Mouse (Mus musculus): ENCODE results near the gene Enox2. TPM values are rescaled to one million over a fixed set of nuclear protein-coding genes. Genes with fewer than 3 reads are reported as not detected.

Enox2 gene
- polyA plus RNA-seq, 1 experiment: 0.53 TPM

GRCm38 (mm10) chrX:49216422-49216821 lies 71.6 kb downstream of the Enox2 start:
- H3K27ac ChIP-seq (ENCODE audit: control insufficient read depth, insufficient read depth, low read depth, low read length): no peak overlapping the region
- TF ChIP-seq CTCF (IDR thresholded peaks at IDR 0.05; ENCODE audit: control insufficient read depth, insufficient read depth, insufficient replicate concordance, low read depth, low read length): no peak
- no peak for TF ChIP-seq POLR2A (IDR thresholded peaks at IDR 0.05; ENCODE audit: control insufficient read depth, low read depth, low read length)
- no peak overlapping the region for H3K4me3 ChIP-seq (ENCODE audit: control insufficient read depth, low read depth, low read length)
- no peaks in the 10 kb centered on the region for H3K4me1 ChIP-seq (ENCODE audit: control insufficient read depth, insufficient read depth, low read length)
- H3K27me3 ChIP-seq (ENCODE audit: control insufficient read depth, insufficient read depth, low read length): no peaks in the 10 kb centered on the region
- H3K36me3 ChIP-seq (ENCODE audit: control insufficient read depth, insufficient read depth, low read length): no peaks in the 10 kb centered on the region

DNA sequence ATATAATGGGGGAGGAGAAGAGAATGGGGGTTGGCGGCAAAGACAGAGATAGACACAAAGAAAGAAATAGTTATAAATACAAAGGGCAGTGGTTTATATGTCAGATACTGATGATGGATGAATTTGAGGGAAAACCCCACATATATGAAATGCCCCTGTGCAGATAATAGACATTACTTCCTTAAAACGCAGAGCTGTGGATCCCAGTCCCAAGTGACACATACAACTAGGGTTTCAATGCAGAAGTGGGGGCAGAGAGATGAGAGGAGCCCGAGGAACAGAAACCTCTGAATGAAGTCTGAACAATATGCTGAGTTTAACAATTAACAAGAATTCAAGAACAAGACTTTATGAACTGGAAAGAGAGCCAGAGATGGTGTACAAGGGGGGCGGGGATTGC lies 91.7 kb downstream of the Enox2 start:
- no peaks in the 10 kb centered on the region for H3K27me3 ChIP-seq (ENCODE audit: control insufficient read depth, insufficient read depth, low read length)
- no peak overlapping the region for H3K4me3 ChIP-seq (ENCODE audit: control insufficient read depth, low read depth, low read length)
- TF ChIP-seq CTCF (IDR thresholded peaks at IDR 0.05; ENCODE audit: control insufficient read depth, insufficient read depth, insufficient replicate concordance, low read depth, low read length) (no peak), POLR2A (IDR thresholded peaks at IDR 0.05; ENCODE audit: control insufficient read depth, low read depth, low read length) (no peak)
- H3K36me3 ChIP-seq (ENCODE audit: control insufficient read depth, insufficient read depth, low read length): no peaks in the 10 kb centered on the region
- H3K27ac ChIP-seq (ENCODE audit: control insufficient read depth, insufficient read depth, low read depth, low read length): no peak overlapping the region
- no peaks in the 10 kb centered on the region for H3K4me1 ChIP-seq (ENCODE audit: control insufficient read depth, insufficient read depth, low read length)

- TF ChIP-seq POLR2A (IDR thresholded peaks at IDR 0.05; ENCODE audit: control insufficient read depth, low read depth, low read length) (no peak), CTCF (IDR thresholded peaks at IDR 0.05; ENCODE audit: control insufficient read depth, insufficient read depth, insufficient replicate concordance, low read depth, low read length) (no peak)
- Histone ChIP-seq H3K27me3 (ENCODE audit: control insufficient read depth, insufficient read depth, low read length) (no peaks in the 10 kb centered on the region), H3K36me3 (ENCODE audit: control insufficient read depth, insufficient read depth, low read length) (no peaks in the 10 kb centered on the region), H3K4me3 (ENCODE audit: control insufficient read depth, low read depth, low read length) (no peak overlapping the region), H3K4me1 (ENCODE audit: control insufficient read depth, insufficient read depth, low read length) (no peaks in the 10 kb centered on the region), H3K27ac (ENCODE audit: control insufficient read depth, insufficient read depth, low read depth, low read length) (no peak overlapping the region)
Measured at GRCm38 (mm10) chrX:49181136-49181535, 106.9 kb downstream of the Enox2 start.

- Histone ChIP-seq H3K4me3 (ENCODE audit: control insufficient read depth, low read depth, low read length) (no peak overlapping the region), H3K4me1 (ENCODE audit: control insufficient read depth, insufficient read depth, low read length) (no peaks in the 10 kb centered on the region), H3K27me3 (ENCODE audit: control insufficient read depth, insufficient read depth, low read length) (no peaks in the 10 kb centered on the region), H3K36me3 (ENCODE audit: control insufficient read depth, insufficient read depth, low read length) (no peaks in the 10 kb centered on the region), H3K27ac (ENCODE audit: control insufficient read depth, insufficient read depth, low read depth, low read length) (no peak overlapping the region)
- TF ChIP-seq POLR2A (IDR thresholded peaks at IDR 0.05; ENCODE audit: control insufficient read depth, low read depth, low read length) (no peak), CTCF (IDR thresholded peaks at IDR 0.05; ENCODE audit: control insufficient read depth, insufficient read depth, insufficient replicate concordance, low read depth, low read length) (no peak)
Measured at GRCm38 (mm10) chrX:49178670-49179069, 109.4 kb downstream of the Enox2 start.

- TF ChIP-seq POLR2A (IDR thresholded peaks at IDR 0.05; ENCODE audit: control insufficient read depth, low read depth, low read length): no peak
- no peak for TF ChIP-seq CTCF (IDR thresholded peaks at IDR 0.05; ENCODE audit: control insufficient read depth, insufficient read depth, insufficient replicate concordance, low read depth, low read length)
- no peak overlapping the region for H3K4me3 ChIP-seq (ENCODE audit: control insufficient read depth, low read depth, low read length)
Measured at GRCm38 (mm10) chrX:49154280-49154679, 133.8 kb downstream of the Enox2 start.

DNA sequence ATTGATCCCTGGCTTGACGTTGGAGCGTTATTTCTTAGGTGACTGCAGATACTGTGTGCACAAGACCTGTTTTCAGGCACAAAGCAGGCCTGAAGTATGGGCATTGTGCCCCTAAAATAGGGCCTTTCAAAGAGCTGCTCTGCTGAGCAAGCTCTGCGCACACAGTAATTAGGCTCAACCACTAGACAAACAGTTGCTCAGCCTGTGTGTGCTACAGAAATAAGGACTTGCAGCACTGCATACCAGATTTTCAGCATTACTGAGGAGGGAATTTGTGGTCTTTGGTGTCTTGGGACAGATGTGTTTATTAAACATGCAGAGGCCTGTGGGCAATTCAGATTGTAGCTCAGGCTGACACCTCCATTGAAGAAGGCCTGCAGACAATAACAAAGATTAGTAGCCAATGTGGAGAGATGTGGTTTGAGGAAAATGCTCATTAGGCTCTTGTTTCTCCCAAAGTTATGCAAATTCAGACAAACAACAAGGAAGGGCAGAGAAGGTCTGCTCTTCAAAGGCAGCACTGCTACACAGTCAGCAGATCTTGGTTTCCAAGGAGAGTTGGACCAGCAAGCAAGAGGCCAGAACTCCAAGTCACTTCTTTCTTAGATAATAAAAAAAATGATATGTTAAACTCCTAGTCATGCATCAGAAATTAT lies 163.2 kb downstream of the Enox2 start:
- no peaks in the 10 kb centered on the region for H3K27me3 ChIP-seq (ENCODE audit: control insufficient read depth, insufficient read depth, low read length)
- H3K4me3 ChIP-seq (ENCODE audit: control insufficient read depth, low read depth, low read length): no peak overlapping the region
- H3K4me1 ChIP-seq (ENCODE audit: control insufficient read depth, insufficient read depth, low read length): no peaks in the 10 kb centered on the region
- TF ChIP-seq CTCF (IDR thresholded peaks at IDR 0.05; ENCODE audit: control insufficient read depth, insufficient read depth, insufficient replicate concordance, low read depth, low read length): no peak
- H3K36me3 ChIP-seq (ENCODE audit: control insufficient read depth, insufficient read depth, low read length): no peaks in the 10 kb centered on the region
- no peak overlapping the region for H3K27ac ChIP-seq (ENCODE audit: control insufficient read depth, insufficient read depth, low read depth, low read length)

More at GRCm38 (mm10) chrX:49154280-49154679, 133.8 kb downstream of the Enox2 start:
- H3K27ac ChIP-seq (ENCODE audit: control insufficient read depth, insufficient read depth, low read depth, low read length): no peak overlapping the region
- H3K4me1 ChIP-seq (ENCODE audit: control insufficient read depth, insufficient read depth, low read length): no peaks in the 10 kb centered on the region
- H3K36me3 ChIP-seq (ENCODE audit: control insufficient read depth, insufficient read depth, low read length): no peaks in the 10 kb centered on the region
- H3K27me3 ChIP-seq (ENCODE audit: control insufficient read depth, insufficient read depth, low read length): no peaks in the 10 kb centered on the region

- TF ChIP-seq POLR2A (IDR thresholded peaks at IDR 0.05; ENCODE audit: control insufficient read depth, low read depth, low read length) (no peak), CTCF (IDR thresholded peaks at IDR 0.05; ENCODE audit: control insufficient read depth, insufficient read depth, insufficient replicate concordance, low read depth, low read length) (no peak)
- H3K4me1 ChIP-seq (ENCODE audit: control insufficient read depth, insufficient read depth, low read length): no peaks in the 10 kb centered on the region
Measured at GRCm38 (mm10) chrX:49116465-49116864, 171.6 kb downstream of the Enox2 start.

More at GRCm38 (mm10) chrX:49116465-49116864, 171.6 kb downstream of the Enox2 start:
- Histone ChIP-seq H3K4me3 (ENCODE audit: control insufficient read depth, low read depth, low read length) (no peak overlapping the region), H3K27ac (ENCODE audit: control insufficient read depth, insufficient read depth, low read depth, low read length) (no peak overlapping the region), H3K36me3 (ENCODE audit: control insufficient read depth, insufficient read depth, low read length) (no peaks in the 10 kb centered on the region), H3K27me3 (ENCODE audit: control insufficient read depth, insufficient read depth, low read length) (no peaks in the 10 kb centered on the region)

All from testis, adult 2 months (tissue).